In the genomic region with DNA sequence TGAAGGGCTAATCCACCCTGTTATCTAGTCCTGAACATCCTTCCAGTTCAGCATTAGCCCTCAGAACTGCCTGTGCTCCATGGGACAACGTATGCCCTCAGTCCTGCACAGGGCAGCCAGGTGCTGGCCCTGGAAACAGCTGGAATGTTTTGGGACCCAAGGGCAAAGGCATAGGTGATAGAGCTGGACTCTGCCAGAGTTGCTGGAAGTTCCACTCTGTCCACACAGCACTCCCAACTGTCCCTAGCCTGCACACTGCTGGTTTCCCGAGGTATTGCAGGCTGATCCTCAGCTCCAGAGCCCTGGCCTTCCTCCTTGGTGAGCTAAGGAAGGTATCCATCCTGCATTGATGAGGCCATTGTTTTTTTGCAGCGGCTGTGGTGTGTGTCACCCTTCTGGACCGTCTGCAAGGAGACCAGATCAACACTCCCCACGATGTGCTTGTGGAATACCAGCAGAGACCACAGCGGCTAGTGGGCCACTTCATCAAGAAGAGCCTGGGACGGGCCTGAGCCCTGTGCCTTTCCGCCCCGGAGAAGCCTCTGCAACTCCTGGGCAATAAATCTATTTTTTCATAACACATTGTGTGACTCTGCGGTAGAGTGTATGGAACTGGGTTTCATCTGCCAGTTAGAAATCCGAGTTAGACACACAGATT, we compare ENCODE assay signal across 10 mouse cellular contexts. TPM values are rescaled to one million over a fixed set of nuclear protein-coding genes. Genes with fewer than 3 reads are reported as not detected.
A peak's percentile ranks its signal among the peaks of the same experiment; 100 is the strongest.
DNase-seq lines count a peak whose midpoint lies in the region; ATAC-seq and TF ChIP-seq lines count a peak whose summit lies in the region.
"Had no signal": no experiment of that assay in that cellular context is flagged by ENCODE, and none has a peak within 500 bp of the region (broad histone marks: within the 10 kb centered on the region; RNA-seq: fewer than 3 reads in every experiment).

No protein-coding gene starts in this region.

- no peak overlapping the region for H3K4me2 ChIP-seq in forebrain, embryonic 11.5 days (ENCODE audit: low read depth, low read length, severe bottlenecking)
- no peak overlapping the region for H3K4me2 ChIP-seq in hindbrain, postnatal 0 days (ENCODE audit: low read depth, low read length)
- no peak overlapping the region for H3K4me2 ChIP-seq in midbrain, embryonic 11.5 days

- WGBS in forebrain, embryonic 11.5 days = 72% methylated on average over 11 of the region's 11 CpGs
- 73% methylated on average over 11 of the region's 11 CpGs for WGBS in forebrain, embryonic 10.5 days
- WGBS in hindbrain, postnatal 0 days = 76% methylated on average over 11 of the region's 11 CpGs
- WGBS in midbrain, embryonic 11.5 days = 71% methylated on average over 11 of the region's 11 CpGs

- H3K4me1 ChIP-seq in forebrain, embryonic 11.5 days (replicated peaks; ENCODE audit: control insufficient read depth, insufficient read depth, low read length) = no peaks in the 10 kb centered on the region
- no peaks in the 10 kb centered on the region for H3K4me1 ChIP-seq in forebrain, embryonic 10.5 days
- H3K4me1 ChIP-seq in hindbrain, postnatal 0 days (ENCODE audit: insufficient read depth, low read length) = no peaks in the 10 kb centered on the region
- no peaks in the 10 kb centered on the region for H3K4me1 ChIP-seq in midbrain, embryonic 11.5 days (ENCODE audit: control insufficient read depth, insufficient read depth, low read length)

- H3K9ac ChIP-seq in forebrain, embryonic 11.5 days (ENCODE audit: low read length) = no peak overlapping the region
- no peak overlapping the region for H3K9ac ChIP-seq in hindbrain, postnatal 0 days (replicated peaks; ENCODE audit: low read length)
- H3K9ac ChIP-seq in midbrain, embryonic 11.5 days (ENCODE audit: low read length) = no peak overlapping the region

- no peak overlapping the region for H3K27ac ChIP-seq in forebrain, embryonic 11.5 days (ENCODE audit: low read depth, low read length)
- no peak overlapping the region for H3K27ac ChIP-seq in forebrain, embryonic 10.5 days
- no peak overlapping the region for H3K27ac ChIP-seq in hindbrain, postnatal 0 days
- H3K27ac ChIP-seq in midbrain, embryonic 11.5 days (ENCODE audit: low read depth, low read length) = no peak overlapping the region

- no peaks in the 10 kb centered on the region for H3K9me3 ChIP-seq in forebrain, embryonic 11.5 days (ENCODE audit: control insufficient read depth, low read length)
- H3K9me3 ChIP-seq in forebrain, embryonic 10.5 days = no peaks in the 10 kb centered on the region
- H3K9me3 ChIP-seq in hindbrain, postnatal 0 days (ENCODE audit: low read length) = no peaks in the 10 kb centered on the region
- H3K9me3 ChIP-seq in midbrain, embryonic 11.5 days (ENCODE audit: control insufficient read depth, low read length) = no peaks in the 10 kb centered on the region

- peak; percentile 52 for TF ChIP-seq CTCF in hindbrain, postnatal 0 days (IDR thresholded peaks at IDR 0.05; ENCODE audit: low read depth)

- H3K36me3 ChIP-seq in forebrain, embryonic 11.5 days (ENCODE audit: control insufficient read depth, insufficient read depth, low read length) = no peaks in the 10 kb centered on the region
- H3K36me3 ChIP-seq in forebrain, embryonic 10.5 days (replicated peaks) = no peaks in the 10 kb centered on the region
- no peaks in the 10 kb centered on the region for H3K36me3 ChIP-seq in hindbrain, postnatal 0 days (ENCODE audit: insufficient read depth, low read length)
- H3K36me3 ChIP-seq in midbrain, embryonic 11.5 days (ENCODE audit: control insufficient read depth, insufficient read depth, low read length) = no peaks in the 10 kb centered on the region

- no peak overlapping the region for H3K4me3 ChIP-seq in forebrain, embryonic 11.5 days (ENCODE audit: low read depth, low read length)
- H3K4me3 ChIP-seq in forebrain, embryonic 10.5 days = no peak overlapping the region
- H3K4me3 ChIP-seq in hindbrain, postnatal 0 days (ENCODE audit: low read length) = no peak overlapping the region
- no peak overlapping the region for H3K4me3 ChIP-seq in midbrain, embryonic 11.5 days (ENCODE audit: low read depth, low read length)
- H3K4me3 ChIP-seq: erythroblast, embryonic 14.5 days had no signal

- no peaks in the 10 kb centered on the region for H3K27me3 ChIP-seq in forebrain, embryonic 11.5 days (ENCODE audit: control insufficient read depth, insufficient read depth, low read length)
- no peaks in the 10 kb centered on the region for H3K27me3 ChIP-seq in forebrain, embryonic 10.5 days (ENCODE audit: poor library complexity, severe bottlenecking)
- no peaks in the 10 kb centered on the region for H3K27me3 ChIP-seq in hindbrain, postnatal 0 days (ENCODE audit: insufficient read depth, low read length)
- H3K27me3 ChIP-seq in midbrain, embryonic 11.5 days (ENCODE audit: control insufficient read depth, insufficient read depth, low read length) = no peaks in the 10 kb centered on the region

- DNase-seq in forebrain, embryonic 11.5 days (ENCODE audit: low spot score) = peak; percentile 59
- DNase-seq in forebrain, embryonic 10.5 days (ENCODE audit: extremely low spot score, low spot score) = no peak
- DNase-seq in ES-CJ7 (ENCODE audit: low read depth, low spot score) = peak; percentile 74
- no peak for DNase-seq in hindbrain, postnatal 0 days (ENCODE audit: low spot score)
- DNase-seq in midbrain, embryonic 11.5 days (ENCODE audit: low spot score, missing footprints) = peak; percentile 81
- DNase-seq in ovary, adult 18-20 months (ENCODE audit: low spot score) = no peak

- peak; percentile 74 for ATAC-seq in forebrain, embryonic 11.5 days (replicated peaks; ENCODE audit: low FRiP score)
- peak; percentile 39 for ATAC-seq in hindbrain, postnatal 0 days
- peak; percentile 55 for ATAC-seq in midbrain, embryonic 11.5 days (ENCODE audit: low FRiP score)
- no peak for ATAC-seq in activated CD4-positive, CD25-positive, alpha-beta regulatory T cell, adult 4 months
- no peak for ATAC-seq in inflammation-experienced regulatory T-cells, adult 6 months
- ATAC-seq: CD4-positive, CD25-positive, alpha-beta regulatory T cell, adult 4 months had no signal

RNA-seq across cellular contexts. Expression of a gene that starts 17.8 kb away (rescaled TPM):
- polyA plus RNA-seq in forebrain, embryonic 11.5 days (2014; fragmentation: Nextera tagmentation; extraction: Ambion mirVana) = 2.3 and 5.0 TPM in 2 replicates
- polyA plus RNA-seq in forebrain, embryonic 10.5 days (2016; fragmentation: Nextera tagmentation; extraction: Ambion mirVana) = 4.1 and 4.9 TPM in 2 replicates
- 4.3 and 6.5 TPM in 2 replicates for total RNA-seq in hindbrain, postnatal 0 days (2014; rRNA removed)
- polyA plus RNA-seq in hindbrain, postnatal 0 days (2015; fragmentation: Nextera tagmentation; extraction: Ambion mirVana) = 5.1 and 6.3 TPM in 2 replicates
- polyA plus RNA-seq in midbrain, embryonic 11.5 days (2014; fragmentation: Nextera tagmentation; extraction: Ambion mirVana) = 7.5 and 8.3 TPM in 2 replicates
- under 1 TPM in 1 of 2 experiments, not detected in 1; 0.41 TPM for polyA plus RNA-seq in activated CD4-positive, CD25-positive, alpha-beta regulatory T cell, adult 4 months (2017; shearing (Covaris generic))
- under 1 TPM in 2 of 3 experiments, not detected in 1; 0.59 to 0.75 TPM for polyA plus RNA-seq in inflammation-experienced regulatory T-cells, adult 6 months (2017; shearing (Covaris generic))
- polyA plus RNA-seq: CD4-positive, CD25-positive, alpha-beta regulatory T cell, adult 4 months; erythroblast, embryonic 14.5 days had no signal

RNA-seq across cellular contexts. Expression of a gene that starts 56.0 kb away (rescaled TPM):
- polyA plus RNA-seq in forebrain, embryonic 11.5 days (2014; fragmentation: Nextera tagmentation; extraction: Ambion mirVana) = 0.03 TPM in 1 of 2 replicates, not detected in the other
- 0.02 TPM in 2 replicates for polyA plus RNA-seq in forebrain, embryonic 10.5 days (2016; fragmentation: Nextera tagmentation; extraction: Ambion mirVana)
- total RNA-seq in hindbrain, postnatal 0 days (2014; rRNA removed) = 0.04 and 0.05 TPM in 2 replicates
- 0.04 and 0.05 TPM in 2 replicates for polyA plus RNA-seq in hindbrain, postnatal 0 days (2015; fragmentation: Nextera tagmentation; extraction: Ambion mirVana)
- polyA plus RNA-seq in midbrain, embryonic 11.5 days (2014; fragmentation: Nextera tagmentation; extraction: Ambion mirVana) = 0.03 TPM in 1 of 2 replicates, not detected in the other
- under 1 TPM in 1 of 2 experiments, not detected in 1; 0.03 TPM for polyA plus RNA-seq in activated CD4-positive, CD25-positive, alpha-beta regulatory T cell, adult 4 months (2017; shearing (Covaris generic))
- polyA plus RNA-seq in inflammation-experienced regulatory T-cells, adult 6 months (2017; shearing (Covaris generic)) = not detected
- polyA plus RNA-seq: CD4-positive, CD25-positive, alpha-beta regulatory T cell, adult 4 months; erythroblast, embryonic 14.5 days had no signal

Comparison
In these comparisons a context has a peak if more than half of its experiments do, and no peak if none do; other contexts are left out.
1. DNase-seq: peak in forebrain, embryonic 11.5 days (single experiment), ES-CJ7 (single experiment) and midbrain, embryonic 11.5 days (single experiment); none in forebrain, embryonic 10.5 days (single experiment), hindbrain, postnatal 0 days (single experiment) and ovary, adult 18-20 months (single experiment).
2. ATAC-seq: peak in forebrain, embryonic 11.5 days (single experiment), hindbrain, postnatal 0 days (single experiment) and midbrain, embryonic 11.5 days (single experiment); none in activated CD4-positive, CD25-positive, alpha-beta regulatory T cell, adult 4 months (single experiment) and inflammation-experienced regulatory T-cells, adult 6 months (single experiment).